Mouse (Mus musculus) G1E (cell line): Measurements from ENCODE around the gene Msantd2.

ENCODE experiments used
- CTCF ChIP-seq: IDR thresholded peaks from 2 replicates; pipeline ENCODE4 v1.5.1; 2012; ENCODE audit warnings: low read depth, low read length, inconsistent platforms, mixed read lengths
- POLR2AphosphoS5 ChIP-seq: IDR thresholded peaks from 2 replicates; pipeline ENCODE4 v1.6.1; 2012; ENCODE audit warnings: low read depth, low read length, inconsistent platforms; ENCODE audit not compliant: insufficient replicate concordance
- TAL1 ChIP-seq: conservative IDR thresholded peaks from 2 replicates; pipeline ENCODE4 v1.6.1; 2012; ENCODE audit warnings: low read depth, low read length, inconsistent platforms, mixed read lengths

DNA sequence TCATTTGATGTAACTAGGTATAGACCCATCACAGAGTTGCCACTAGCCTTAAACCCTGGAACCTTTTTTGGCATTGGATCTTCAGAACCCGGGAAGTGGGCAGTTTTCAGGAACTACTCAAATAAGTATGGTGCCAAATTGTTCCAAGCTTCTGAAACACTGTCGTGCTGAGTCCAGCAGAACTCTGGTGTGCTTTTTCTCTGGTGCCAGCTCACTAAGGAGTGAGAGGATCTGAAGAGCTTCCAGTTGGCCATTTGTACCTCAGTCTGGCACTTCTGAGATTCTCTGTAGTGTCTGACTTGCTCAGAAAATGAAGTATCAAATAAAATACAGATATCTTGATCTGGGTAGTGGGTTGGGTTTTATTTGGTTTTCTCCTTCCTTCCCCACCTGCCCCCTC, 30.9 kb downstream of the Msantd2 start:
- TF ChIP-seq TAL1 (no peak), CTCF (no peak), POLR2AphosphoS5 (no peak)
